Mouse (Mus musculus) CH12.LX (cell line): ENCODE results near the gene Ssx9. TPM values are rescaled to one million over a fixed set of nuclear protein-coding genes. Genes with fewer than 3 reads are reported as not detected.
A peak's percentile ranks its signal among the peaks of the same experiment; 100 is the strongest.
"Not testable (repeated sequence)": the region's sequence is repeated elsewhere in the genome, so short reads cannot be mapped to it uniquely, and the experiment has no call there.

Experiments
- DNase-seq: peaks from one replicate; pipeline ENCODE4 v3.0.0-alpha.2; 2013; ENCODE audit errors: extremely low read depth
- H3K27ac ChIP-seq: 2 replicates; pipeline ENCODE4 v1.5.1; 2012; ENCODE audit warnings: low read depth, mild to moderate bottlenecking, control low read depth, moderate library complexity; ENCODE audit not compliant: insufficient read depth
- H3K27me3 ChIP-seq: replicated peaks from 2 replicates; pipeline ENCODE3; 2012; ENCODE audit warnings: inconsistent platforms
- H3K36me3 ChIP-seq, 2 experiments: replicated peaks in 1 of 2; 2 replicates each; pipeline versions ENCODE3 to v1.6.1; 2012; ENCODE audit warnings: inconsistent platforms in 1 of 2, low read length in 1 of 2, mild to moderate bottlenecking in 1 of 2, mixed read lengths in 1 of 2, moderate library complexity in 1 of 2; ENCODE audit not compliant: control insufficient read depth in 1 of 2, insufficient read depth in 1 of 2
- H3K4me1 ChIP-seq, 2 experiments: 2 replicates each; pipeline ENCODE4 v1.6.1; 2012; ENCODE audit warnings: inconsistent platforms in 1 of 2, moderate library complexity in 1 of 2; ENCODE audit not compliant: insufficient read depth in 2 of 2, control insufficient read depth in 1 of 2
- H3K4me2 ChIP-seq: 2 replicates; pipeline ENCODE4 v1.6.1; 2012; ENCODE audit warnings: low read depth, mild to moderate bottlenecking, control low read depth; ENCODE audit not compliant: poor library complexity, insufficient read depth, severe bottlenecking
- H3K4me3 ChIP-seq, 3 experiments: fragments of 150-350 bp in 1 of 3; sonication (generic) in 1 of 3; replicated peaks in 1 of 3; 2 replicates each; pipeline versions ENCODE3 to v1.5.1; 2011 to 2012; ENCODE audit warnings: low read depth in 2 of 3, low read length in 2 of 3, mild to moderate bottlenecking in 2 of 3, moderate library complexity in 2 of 3, control low read depth in 1 of 3, improper control_type of control experiment in 1 of 3, inconsistent platforms in 1 of 3, mixed read lengths in 1 of 3; ENCODE audit not compliant: poor library complexity in 1 of 3
- H3K79me2 ChIP-seq: replicated peaks from 2 replicates; pipeline ENCODE4 v1.6.1; 2012; ENCODE audit warnings: mild to moderate bottlenecking, moderate library complexity; ENCODE audit not compliant: control insufficient read depth, poor library complexity, insufficient read depth, severe bottlenecking; ENCODE audit errors: extremely low read depth
- H3K9ac ChIP-seq: 2 replicates; pipeline ENCODE4 v1.6.1; 2012; ENCODE audit warnings: low read depth, mild to moderate bottlenecking, control low read depth, moderate library complexity; ENCODE audit not compliant: insufficient read depth
- H3K9me3 ChIP-seq: replicated peaks from 2 replicates; pipeline ENCODE3; 2012; ENCODE audit warnings: low read length, inconsistent platforms, mixed read lengths
- BHLHE40 ChIP-seq: IDR thresholded peaks from 2 replicates; pipeline ENCODE4 v1.6.1; 2011; ENCODE audit warnings: mild to moderate bottlenecking, low read depth, low read length, improper control_type of control experiment
- CHD1 ChIP-seq: IDR thresholded peaks from 2 replicates; pipeline ENCODE4 v1.6.1; 2012; ENCODE audit warnings: low read depth, low read length, improper control_type of control experiment, inconsistent platforms
- CHD2 ChIP-seq: IDR thresholded peaks from 2 replicates; pipeline ENCODE4 v1.6.1; 2011; ENCODE audit warnings: low read length, improper control_type of control experiment
- CTCF ChIP-seq, 2 experiments: IDR thresholded peaks in 1 of 2; conservative IDR thresholded peaks in 1 of 2; 2 replicates each; pipeline ENCODE4 v1.5.1; 2011 to 2012; ENCODE audit warnings: low read depth in 2 of 2, low read length in 2 of 2, improper control_type of control experiment in 1 of 2, inconsistent platforms in 1 of 2, mild to moderate bottlenecking in 1 of 2, moderate library complexity in 1 of 2
- ELF1 ChIP-seq: IDR thresholded peaks from 2 replicates; pipeline ENCODE4 v1.6.1; 2014; ENCODE audit warnings: low read depth, mild to moderate bottlenecking, inconsistent platforms, low read length, improper control_type of control experiment
- GABPA ChIP-seq: IDR thresholded peaks from 2 replicates; pipeline ENCODE4 v1.6.1; 2012; ENCODE audit warnings: low read depth, low read length, improper control_type of control experiment, inconsistent platforms; ENCODE audit not compliant: insufficient replicate concordance
- HCFC1 ChIP-seq: IDR thresholded peaks from 2 replicates; pipeline ENCODE4 v1.6.1; 2012; ENCODE audit warnings: low read depth, mild to moderate bottlenecking, inconsistent platforms, low read length, improper control_type of control experiment
- IRF4 ChIP-seq: IDR thresholded peaks from 2 replicates; pipeline ENCODE4 v1.6.1; 2014; ENCODE audit warnings: low read depth, mild to moderate bottlenecking, inconsistent platforms, low read length, improper control_type of control experiment
- JUN ChIP-seq: IDR thresholded peaks from 2 replicates; pipeline ENCODE4 v1.6.1; 2011; ENCODE audit warnings: low read depth, mild to moderate bottlenecking, low read length, improper control_type of control experiment, moderate library complexity; ENCODE audit not compliant: insufficient read depth
- JUND ChIP-seq: conservative IDR thresholded peaks from 2 replicates; pipeline ENCODE4 v1.6.1; 2011; ENCODE audit warnings: low read depth, low read length, improper control_type of control experiment
- MAFK ChIP-seq: IDR thresholded peaks from 2 replicates; pipeline ENCODE4 v1.6.1; 2011; ENCODE audit warnings: low read length, improper control_type of control experiment; ENCODE audit not compliant: insufficient replicate concordance
- MAX ChIP-seq: IDR thresholded peaks from 2 replicates; pipeline ENCODE4 v1.6.1; 2011; ENCODE audit warnings: low read length, improper control_type of control experiment
- MXI1 ChIP-seq: IDR thresholded peaks from 2 replicates; pipeline ENCODE4 v1.6.1; 2011; ENCODE audit warnings: mild to moderate bottlenecking, low read depth, low read length, improper control_type of control experiment
- POLR2A ChIP-seq: IDR thresholded peaks from 2 replicates; pipeline ENCODE4 v1.6.1; 2011; ENCODE audit warnings: low read depth, mild to moderate bottlenecking, improper control_type of control experiment, low read length
- RAD21 ChIP-seq: IDR thresholded peaks from 2 replicates; pipeline ENCODE4 v1.6.1; 2011; ENCODE audit warnings: low read depth, mild to moderate bottlenecking, low read length, improper control_type of control experiment, moderate library complexity
- SMC3 ChIP-seq: IDR thresholded peaks from 2 replicates; pipeline ENCODE4 v1.6.1; 2011; ENCODE audit warnings: low read depth, low read length, improper control_type of control experiment
- USF1 ChIP-seq: IDR thresholded peaks from 2 replicates; pipeline ENCODE4 v1.6.1; 2014; ENCODE audit warnings: low read depth, mild to moderate bottlenecking, inconsistent platforms, low read length, improper control_type of control experiment
- USF2 ChIP-seq: conservative IDR thresholded peaks from 2 replicates; pipeline ENCODE4 v1.6.1; 2011; ENCODE audit warnings: low read depth, low read length, improper control_type of control experiment
- ZKSCAN1 ChIP-seq: IDR thresholded peaks from 2 replicates; pipeline ENCODE4 v1.6.1; 2012; ENCODE audit warnings: low read depth, inconsistent platforms, low read length, improper control_type of control experiment, borderline replicate concordance
- ZNF384 ChIP-seq: IDR thresholded peaks from 2 replicates; pipeline ENCODE4 v1.6.1; 2012; ENCODE audit warnings: low read depth, low read length, improper control_type of control experiment, inconsistent platforms
- dilution Hi-C: fragments of 300-500 bp; cut with MboI; formaldehyde crosslinking; loops from 2 replicates; pipeline ENCODE4 v1.14.3; 2020; ENCODE audit warnings: low sequenced_read_pairs; ENCODE audit not compliant: extremely low pct_unique_long_range_greater_than_20kb, extremely low pct_ligation_motif_present
- in situ Hi-C: fragments of 300-500 bp; cut with MboI; formaldehyde crosslinking; loops from 3 replicates; pipeline ENCODE4 v1.14.3; 2019; ENCODE audit warnings: low sequenced_read_pairs, low pct_ligation_motif_present, low pct_unique_long_range_greater_than_20kb, mixed read lengths
- polyA plus RNA-seq: library from polyadenylated mRNA; unstranded; fragments of >175 nt; gene quantifications from 2 replicates; pipeline ENCODE4 v1.2.1, GENCODE M21; 2012; ENCODE audit warnings: low read depth; ENCODE audit not compliant: insufficient read length
- total RNA-seq, 2 experiments: library from RNA; depleted of rRNA; stranded (reverse); fragments of 300-350 nt in 1 of 2; fragments of >200 nt in 1 of 2; gene quantifications; 2 replicates each; pipeline ENCODE4 v1.2.3; 2012 to 2014

Gene Ssx9
- total RNA-seq (2012; rRNA removed): not detected in 2 replicates
- not detected in 2 replicates for total RNA-seq (2014; rRNA removed)
- not detected in 2 replicates for polyA plus RNA-seq

GRCm38 (mm10) chrX:8748132-8748531, at the start of gene Ssx9:
Gene Ssx9, plus strand, starts transcription at chrX:8748432.
- H3K9me3 ChIP-seq, DNase-seq, H3K9ac ChIP-seq, in situ Hi-C loops, H3K36me3 ChIP-seq, H3K4me3 ChIP-seq, H3K4me2 ChIP-seq, H3K79me2 ChIP-seq, dilution Hi-C loops, H3K27ac ChIP-seq, H3K4me1 ChIP-seq, H3K27me3 ChIP-seq: not testable (repeated sequence)

GRCm38 (mm10) chrX:8732907-8733306, 15.3 kb upstream of the Ssx9 start:
- Histone ChIP-seq H3K27ac (no peak overlapping the region), H3K36me3 (no peaks in the 10 kb centered on the region), H3K27me3 (no peaks in the 10 kb centered on the region), H3K79me2 (no peaks in the 10 kb centered on the region), H3K4me1 (no peaks in the 10 kb centered on the region), H3K4me3 (no peak overlapping the region), H3K4me2 (no peak overlapping the region), H3K9ac (no peak overlapping the region), H3K9me3 (no peaks in the 10 kb centered on the region)
- TF ChIP-seq SMC3 (peak; percentile 12), HCFC1 (no peak), CHD1 (no peak), IRF4 (no peak), GABPA (no peak), JUN (no peak), CHD2 (no peak), MAFK (no peak), ZKSCAN1 (no peak), RAD21 (peak; percentile 33), MAX (no peak), USF1 (no peak), JUND (no peak), POLR2A (no peak), ELF1 (no peak), CTCF (conservative IDR thresholded peaks at IDR 0.05 in 1 of 2, IDR thresholded peaks at IDR 0.05 in 1 of 2; ENCODE audit: low read depth in 2 of 2, low read length in 2 of 2) (peak; percentile 64 to 89), BHLHE40 (no peak), MXI1 (no peak), USF2 (no peak), ZNF384 (no peak)
- TF ChIP-seq, all 38 proteins: peak for 3
- in situ Hi-C loops (no loop called here), dilution Hi-C loops (no loop called here)
- DNase-seq: peak; percentile 72

GRCm38 (mm10) chrX:8803391-8803790, 55.2 kb downstream of the Ssx9 start, which contains the start of gene Ssxb5:
Gene Ssxb5, plus strand, starts transcription at chrX:8803691.
- H3K9me3 ChIP-seq, H3K9ac ChIP-seq, H3K79me2 ChIP-seq, H3K27ac ChIP-seq, H3K36me3 ChIP-seq, in situ Hi-C loops, H3K4me2 ChIP-seq, H3K4me3 ChIP-seq, H3K27me3 ChIP-seq, H3K4me1 ChIP-seq, DNase-seq, dilution Hi-C loops: not testable (repeated sequence)
